Mouse (Mus musculus) left cerebral cortex, postnatal 4 days (tissue): ENCODE data around the gene Ttll12. TPM values are rescaled to one million over a fixed set of nuclear protein-coding genes. Genes with fewer than 3 reads are reported as not detected.

Experiments used
- DNase-seq: peaks from one replicate; pipeline ENCODE4 v3.0.0-alpha.2; 2022
- intact Hi-C: fragments of 180-260 bp; cut with DNase I; formaldehyde crosslinking; loops from one replicate; pipeline ENCODE4 v1.15.1; 2025
- total RNA-seq, 2 experiments: library from RNA; stranded (reverse); gene quantifications; 2 replicates each; pipeline ENCODE4 v1.2.3; 2021

The Ttll12 gene
- total RNA-seq, 2 experiments from 2014 or later = 28.4 to 30.8 TPM

DNA sequence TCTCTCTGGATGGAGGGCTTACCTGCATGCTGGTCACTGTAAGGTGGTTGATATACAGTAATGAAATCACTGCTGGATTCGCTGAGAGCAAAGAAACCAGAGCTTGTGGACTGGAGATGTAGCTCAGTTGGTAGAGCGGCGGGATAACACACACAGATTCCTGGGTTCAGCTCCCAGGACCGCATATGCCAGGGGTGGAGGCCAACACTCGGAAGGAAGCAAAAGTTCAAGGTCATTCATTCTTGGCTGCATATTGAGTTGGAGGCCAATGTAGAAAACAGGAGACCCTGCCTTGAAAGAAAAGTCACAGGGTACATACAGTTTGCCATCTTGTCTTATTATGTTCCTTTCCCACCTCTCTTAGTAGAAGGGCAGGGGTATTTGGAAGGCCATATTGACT lies 65.2 kb downstream of the Ttll12 start:
- DNase-seq = no peak
- intact Hi-C loops = no loop called here

DNA sequence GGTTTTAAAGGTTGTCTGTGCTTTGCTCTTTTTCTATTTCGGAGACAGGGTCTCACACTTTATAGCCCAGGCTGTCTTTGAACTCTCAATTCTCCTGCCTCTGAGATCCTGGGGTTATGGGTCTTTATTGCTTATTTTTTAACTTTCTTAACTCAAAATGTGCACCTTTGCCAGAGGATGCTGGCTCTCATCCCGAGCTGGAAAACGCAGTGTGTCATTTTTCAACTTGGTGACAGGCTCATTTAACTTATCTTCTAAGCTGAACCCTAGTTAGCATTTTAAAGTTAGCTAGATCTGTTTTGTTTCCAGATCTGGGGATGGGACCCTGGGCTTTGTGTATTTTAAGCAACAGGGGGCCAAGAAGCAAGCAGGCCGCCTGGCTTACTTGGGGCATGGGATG lies 66.1 kb downstream of the Ttll12 start:
- intact Hi-C loops = no loop called here
- no peak for DNase-seq

DNA sequence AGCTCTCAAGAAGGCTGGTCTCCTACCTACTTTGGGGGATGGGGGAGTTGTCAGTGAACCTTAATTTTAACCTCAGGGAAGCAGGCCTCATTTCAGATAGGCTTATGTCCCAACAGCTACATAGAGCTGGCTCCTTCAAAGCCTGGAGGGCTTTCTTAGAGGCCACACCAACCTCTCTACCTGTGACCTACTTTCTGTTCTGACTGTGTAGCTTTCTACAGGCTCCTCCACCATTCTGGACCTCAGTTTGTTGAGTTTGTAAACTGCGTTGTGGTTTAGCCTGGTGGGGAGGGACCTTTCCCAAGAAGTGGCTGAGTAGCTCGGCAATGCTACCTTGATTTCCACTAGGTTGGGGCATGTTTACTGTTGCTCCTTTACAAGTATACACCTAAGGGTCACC lies 67.2 kb downstream of the Ttll12 start:
- DNase-seq = no peak
- intact Hi-C loops = no loop called here

DNA sequence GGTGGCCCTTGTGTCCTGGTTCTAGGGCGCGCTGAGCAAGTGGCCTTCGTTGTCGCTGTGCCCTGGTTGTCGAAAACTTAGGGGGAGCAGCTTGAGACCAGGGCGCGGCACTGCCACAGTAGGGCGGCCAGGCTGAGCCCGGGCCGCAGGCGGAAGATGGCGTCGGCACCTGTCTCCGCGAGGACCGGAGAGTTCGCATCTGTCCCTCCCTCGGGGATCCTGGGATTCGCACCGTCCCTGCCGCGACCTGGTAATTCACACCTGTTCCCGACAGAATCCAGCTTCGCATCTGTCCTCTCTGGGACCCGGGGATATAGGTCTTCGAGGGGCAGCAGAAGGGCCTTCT lies 67.9 kb downstream of the Ttll12 start:
- no peak for DNase-seq
- intact Hi-C loops = no loop called here

DNA sequence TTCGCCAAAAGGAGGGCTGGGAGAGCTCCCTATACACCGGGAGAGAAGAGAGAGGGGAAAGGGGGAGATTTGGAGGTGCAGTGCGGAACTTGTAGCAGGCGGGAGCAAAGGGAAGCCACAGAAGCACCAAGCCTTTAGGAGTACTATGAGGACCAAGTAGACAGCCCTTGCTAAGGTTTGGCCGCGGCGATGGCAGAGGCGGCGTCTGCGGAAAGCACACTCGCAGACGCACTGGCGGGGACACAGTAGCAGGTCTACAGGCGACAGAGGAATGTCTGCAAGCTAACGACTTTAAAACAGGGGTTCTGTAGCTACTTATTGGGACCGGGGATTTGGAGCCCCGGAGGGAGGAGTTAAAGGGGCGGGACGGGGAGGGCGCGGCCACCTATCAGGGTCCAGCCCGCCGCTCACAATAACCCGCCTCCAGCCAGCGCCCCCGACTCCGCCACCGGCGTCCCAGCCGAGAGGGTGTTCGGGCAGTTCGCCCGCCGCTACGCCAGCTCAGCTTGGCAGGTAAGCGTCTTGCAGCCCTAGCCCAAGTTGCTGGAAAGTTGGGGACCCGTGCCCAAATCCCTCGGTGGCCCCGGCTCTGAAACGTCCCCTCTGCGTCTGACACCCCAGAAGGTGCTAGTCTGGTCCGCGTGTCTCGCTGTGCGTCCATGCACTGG lies 68.4 kb downstream of the Ttll12 start, which contains the start of gene Bik:
Gene Bik (plus strand): TSS at position 439 of the 668 bp plus-strand sequence.
- intact Hi-C loops = no loop called here
- peak; percentile 46 for DNase-seq

Other genes starting within 250 kb of the Ttll12 start
- 10 to 100 TPM; 27.9 to 30.2 TPM for gene Arfgap3, start 244.9 kb downstream of the Ttll12 start, total RNA-seq
- gene Pacsin2, start 130.6 kb downstream of the Ttll12 start, total RNA-seq = 10 to 100 TPM; 23.2 to 24.9 TPM
- gene Ttll1, start 84.3 kb downstream of the Ttll12 start, total RNA-seq = 10 to 100 TPM; 70.6 to 71.9 TPM
- not detected for gene Bik, start 68.3 kb downstream of the Ttll12 start, total RNA-seq
- gene Tspo, start 31.6 kb downstream of the Ttll12 start, total RNA-seq = 1 to 10 TPM; 2.9 to 3.8 TPM
- gene Mcat, start 31.4 kb downstream of the Ttll12 start, total RNA-seq = 10 to 100 TPM; 31.1 to 34.7 TPM
- gene Scube1, start 129.9 kb upstream of the Ttll12 start, total RNA-seq = 10 to 100 TPM; 61.6 to 73.2 TPM
- 100 to 1,000 TPM; 444 to 539 TPM for gene Mpped1, start 184.3 kb upstream of the Ttll12 start, total RNA-seq